Mouse (Mus musculus) MEL (cell line): ENCODE measurements at regions not wholly inside any gene's neighbourhood (a gene's known extent, or its start where the extent isn't known, plus 50 kb on each side); places are given as distances from the start of the nearest gene placed in this dataset.

ENCODE experiments used
- CTCF ChIP-seq, 3 experiments: IDR thresholded peaks in 2 of 3; conservative IDR thresholded peaks in 1 of 3; 2 replicates each; pipeline ENCODE4 v1.5.1; 2011 to 2012; ENCODE audit warnings: low read length in 3 of 3, low read depth in 2 of 3, mild to moderate bottlenecking in 2 of 3, improper control_type of control experiment in 1 of 3, inconsistent platforms in 1 of 3, mixed read lengths in 1 of 3, moderate library complexity in 1 of 3; ENCODE audit not compliant: control insufficient read depth in 1 of 3, insufficient read depth in 1 of 3, poor library complexity in 1 of 3, severe bottlenecking in 1 of 3
- E2F4 ChIP-seq: IDR thresholded peaks from 2 replicates; pipeline ENCODE4 v1.6.1; 2011; ENCODE audit warnings: low read depth, low read length, improper control_type of control experiment, borderline replicate concordance
- JUND ChIP-seq: IDR thresholded peaks from 2 replicates; pipeline ENCODE4 v1.6.1; 2011; ENCODE audit warnings: low read depth, mild to moderate bottlenecking, improper control_type of control experiment, low read length
- KAT2A ChIP-seq: conservative IDR thresholded peaks from 2 replicates; pipeline ENCODE4 v1.6.1; 2012; ENCODE audit warnings: low read depth, low read length, improper control_type of control experiment, inconsistent platforms
- MXI1 ChIP-seq: IDR thresholded peaks from 2 replicates; pipeline ENCODE4 v1.6.1; 2011; ENCODE audit warnings: mild to moderate bottlenecking, low read depth, low read length, improper control_type of control experiment
- NRF1 ChIP-seq: IDR thresholded peaks from 2 replicates; pipeline ENCODE4 v1.6.1; 2014; ENCODE audit warnings: low read depth, mild to moderate bottlenecking, inconsistent platforms, low read length, improper control_type of control experiment, moderate library complexity; ENCODE audit not compliant: poor library complexity, insufficient read depth, severe bottlenecking
- SIN3A ChIP-seq: IDR thresholded peaks from 2 replicates; pipeline ENCODE4 v1.6.1; 2012; ENCODE audit warnings: low read length, improper control_type of control experiment, inconsistent platforms

DNA sequence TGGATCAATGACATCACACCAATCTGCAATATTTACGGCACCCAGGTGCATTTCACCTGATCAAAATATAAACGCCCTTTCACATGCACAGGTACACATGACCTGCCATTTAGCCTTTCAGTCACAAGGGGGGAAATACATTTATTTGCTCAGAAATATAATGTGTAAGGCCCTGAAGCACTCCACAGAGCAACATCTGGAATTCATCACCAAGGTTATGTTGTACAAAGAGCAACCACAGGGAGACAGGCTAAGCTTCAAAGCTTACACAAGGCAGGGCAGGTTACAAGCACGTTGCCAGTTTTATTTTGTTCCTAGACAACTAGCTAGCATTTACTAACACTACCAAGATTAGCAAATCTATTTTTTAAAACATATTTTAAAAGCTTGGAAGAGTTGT, 79.8 kb upstream of the 2610301B20Rik start:
- TF ChIP-seq CTCF (IDR thresholded peaks at IDR 0.05 in 2 of 3, conservative IDR thresholded peaks at IDR 0.05 in 1 of 3; ENCODE audit: control insufficient read depth in 1 of 3, insufficient read depth in 1 of 3, low read depth in 2 of 3, low read length in 3 of 3, poor library complexity in 1 of 3, severe bottlenecking in 1 of 3) (no peak), NRF1 (no peak), E2F4 (no peak), JUND (no peak), MXI1 (no peak), KAT2A (no peak), SIN3A (no peak)
